Mouse (Mus musculus) liver, embryonic 15.5 days (tissue): ENCODE data around the gene Gm4553. TPM values are rescaled to one million over a fixed set of nuclear protein-coding genes. Genes with fewer than 3 reads are reported as not detected.
"Not testable (repeated sequence)": the region's sequence is repeated elsewhere in the genome, so short reads cannot be mapped to it uniquely, and the experiment has no call there.

Experiments
- ATAC-seq: fragments of 200-750 bp; cut with Nextera tagmentation; 2 replicates; pipeline ENCODE4 v1.8.0; 2017; ENCODE audit warnings: moderate number of reproducible peaks, mild to moderate bottlenecking, moderate library complexity; ENCODE audit not compliant: insufficient read depth
- H3K27ac ChIP-seq: fragments of 300-500 bp; sonication (generic); replicated peaks from 2 replicates; pipeline ENCODE4 v1.5.1; 2015; ENCODE audit warnings: mild to moderate bottlenecking, inconsistent platforms
- H3K27me3 ChIP-seq: fragments of 300-500 bp; sonication (generic); 2 replicates; pipeline ENCODE4 v1.6.1; 2015; ENCODE audit warnings: mild to moderate bottlenecking, inconsistent platforms
- H3K36me3 ChIP-seq: fragments of 300-500 bp; sonication (generic); replicated peaks from 2 replicates; pipeline ENCODE4 v1.6.1; 2015; ENCODE audit warnings: moderate library complexity, mild to moderate bottlenecking, inconsistent platforms
- H3K4me1 ChIP-seq: fragments of 300-500 bp; sonication (generic); replicated peaks from 2 replicates; pipeline ENCODE4 v1.6.1; 2015; ENCODE audit warnings: inconsistent platforms
- H3K4me2 ChIP-seq: fragments of 300-500 bp; sonication (generic); 2 replicates; pipeline ENCODE4 v1.6.1; 2015; ENCODE audit warnings: moderate library complexity, mild to moderate bottlenecking, inconsistent platforms
- H3K4me3 ChIP-seq: fragments of 300-500 bp; sonication (generic); replicated peaks from 2 replicates; pipeline ENCODE4 v1.5.1; 2015; ENCODE audit warnings: mild to moderate bottlenecking, inconsistent platforms
- H3K9ac ChIP-seq: fragments of 300-500 bp; sonication (generic); 2 replicates; pipeline ENCODE4 v1.6.1; 2015; ENCODE audit warnings: moderate library complexity, mild to moderate bottlenecking, inconsistent platforms
- H3K9me3 ChIP-seq: fragments of 300-500 bp; sonication (generic); replicated peaks from 2 replicates; pipeline ENCODE4 v1.6.1; 2016; ENCODE audit warnings: inconsistent platforms
- WGBS: fragments of 180-500 bp; shearing (Covaris S2); methylation state at CpG from one replicate; pipeline ENCODE4 v1.1.7; 2015; ENCODE audit warnings: mixed read lengths; ENCODE audit not compliant: insufficient replicate concordance; 5-methylcytosine and 5-hydroxymethylcytosine counted together
- polyA plus RNA-seq: library from polyadenylated mRNA; unstranded; fragments of >200 nt; fragmentation: Nextera tagmentation; extraction: Ambion mirVana; gene quantifications from 2 replicates; pipeline ENCODE4 v1.2.1, GENCODE M21; 2015

Gm4553 gene
- polyA plus RNA-seq, 1 experiment from 2014 or later, result not detected

GRCm38 (mm10) chr7:142169836-142170235 is 4.3 kb upstream of the Gm4553 start:
- WGBS, result 35% methylated on average over 3 of the region's 3 CpGs

GRCm38 (mm10) chr7:142159366-142159765 is 6.2 kb downstream of the Gm4553 start:
- Histone ChIP-seq H3K9me3 (no peaks in the 10 kb centered on the region), H3K9ac (no peak overlapping the region), H3K4me1 (no peaks in the 10 kb centered on the region), H3K4me2 (no peak overlapping the region), H3K4me3 (no peak overlapping the region), H3K27me3 (peaks cover 4% of the 10 kb centered on the region; the same call in 1 of the 2 replicates), H3K27ac (no peak overlapping the region), H3K36me3 (no peaks in the 10 kb centered on the region)
- ATAC-seq, result no peak
- WGBS, result 75% methylated on average over 3 of the region's 3 CpGs

More at GRCm38 (mm10) chr7:142169836-142170235, 4.3 kb upstream of the Gm4553 start:
- ATAC-seq, result no peak
- Histone ChIP-seq H3K36me3 (no peaks in the 10 kb centered on the region), H3K27me3 (no peaks in the 10 kb centered on the region), H3K4me3 (no peak overlapping the region), H3K9ac (no peak overlapping the region), H3K9me3 (no peaks in the 10 kb centered on the region), H3K27ac (no peak overlapping the region), H3K4me2 (no peak overlapping the region), H3K4me1 (no peaks in the 10 kb centered on the region)

DNA sequence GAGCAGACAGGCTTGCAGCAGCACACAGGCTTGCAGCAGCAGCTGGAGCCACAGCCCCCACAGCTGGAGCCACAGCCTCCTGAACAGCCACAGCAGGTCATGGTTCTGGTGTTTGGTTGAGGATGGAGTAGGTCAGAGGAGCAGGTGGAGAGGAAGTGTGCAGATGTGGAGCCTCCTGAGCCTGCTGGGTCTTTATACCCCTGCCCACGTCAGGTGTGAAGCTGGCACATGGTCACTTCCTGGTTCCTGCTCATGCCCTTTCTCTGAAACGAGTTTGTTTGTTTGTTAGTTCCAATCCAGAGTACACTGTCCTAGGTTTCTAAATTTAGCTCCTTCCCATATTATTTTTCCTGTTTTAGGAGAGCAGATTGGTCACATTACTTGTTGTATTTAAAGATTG is 8.5 kb downstream of the Gm4553 start, which contains the start of gene Gm29735:
TSS of gene Gm29735 (minus strand) at position 101 of the 400 bp plus-strand sequence.
- H3K4me2 ChIP-seq, H3K27me3 ChIP-seq, H3K9ac ChIP-seq, H3K4me3 ChIP-seq, H3K9me3 ChIP-seq, H3K36me3 ChIP-seq, H3K4me1 ChIP-seq, ATAC-seq, H3K27ac ChIP-seq: not testable (repeated sequence)
- WGBS, result 22% methylated on average over 2 of the region's 2 CpGs

DNA sequence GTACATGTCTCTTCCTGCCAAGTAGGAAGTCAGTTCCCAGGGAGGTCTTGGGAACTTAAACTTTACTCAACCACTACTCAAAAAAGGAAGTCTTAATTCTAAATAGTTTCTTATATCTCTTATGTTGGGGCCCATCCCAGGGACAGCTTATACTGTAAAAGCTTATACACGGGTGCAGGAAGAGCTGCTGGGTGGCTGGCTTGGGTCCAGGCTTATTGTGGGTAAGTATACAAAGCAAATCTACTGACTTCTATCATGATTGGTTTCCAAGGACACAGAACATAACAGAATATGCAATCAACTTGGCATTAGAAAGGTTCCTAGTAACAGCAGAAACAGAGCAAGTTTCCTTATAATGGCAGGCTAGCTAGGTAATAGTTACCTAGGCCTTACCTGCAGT is 10.2 kb downstream of the Gm4553 start:
- H3K36me3 ChIP-seq, result no peaks in the 10 kb centered on the region
- H3K9ac ChIP-seq, result no peak overlapping the region
- H3K27me3 ChIP-seq, result no peaks in the 10 kb centered on the region
- no peak overlapping the region for H3K27ac ChIP-seq
- no peaks in the 10 kb centered on the region for H3K9me3 ChIP-seq
- WGBS, result 37% methylated on average over 1 of the region's 1 CpGs
- no peak overlapping the region for H3K4me2 ChIP-seq
- no peak for ATAC-seq
- H3K4me1 ChIP-seq, result no peaks in the 10 kb centered on the region
- H3K4me3 ChIP-seq, result no peak overlapping the region

GRCm38 (mm10) chr7:142152191-142152590 is 13.3 kb downstream of the Gm4553 start:
- 52% methylated on average over 4 of the region's 4 CpGs for WGBS
- Histone ChIP-seq H3K4me1 (no peaks in the 10 kb centered on the region), H3K9ac (no peak overlapping the region), H3K27ac (no peak overlapping the region), H3K4me3 (no peak overlapping the region), H3K9me3 (no peaks in the 10 kb centered on the region), H3K4me2 (no peak overlapping the region), H3K27me3 (no peaks in the 10 kb centered on the region), H3K36me3 (no peaks in the 10 kb centered on the region)
- no peak for ATAC-seq

GRCm38 (mm10) chr7:142148633-142149032 is 16.9 kb downstream of the Gm4553 start:
- Histone ChIP-seq H3K4me3 (no peak overlapping the region), H3K4me1 (no peaks in the 10 kb centered on the region), H3K27me3 (no peaks in the 10 kb centered on the region), H3K36me3 (no peaks in the 10 kb centered on the region), H3K4me2 (no peak overlapping the region), H3K9ac (no peak overlapping the region), H3K27ac (no peak overlapping the region), H3K9me3 (no peaks in the 10 kb centered on the region)
- ATAC-seq, result no peak

DNA sequence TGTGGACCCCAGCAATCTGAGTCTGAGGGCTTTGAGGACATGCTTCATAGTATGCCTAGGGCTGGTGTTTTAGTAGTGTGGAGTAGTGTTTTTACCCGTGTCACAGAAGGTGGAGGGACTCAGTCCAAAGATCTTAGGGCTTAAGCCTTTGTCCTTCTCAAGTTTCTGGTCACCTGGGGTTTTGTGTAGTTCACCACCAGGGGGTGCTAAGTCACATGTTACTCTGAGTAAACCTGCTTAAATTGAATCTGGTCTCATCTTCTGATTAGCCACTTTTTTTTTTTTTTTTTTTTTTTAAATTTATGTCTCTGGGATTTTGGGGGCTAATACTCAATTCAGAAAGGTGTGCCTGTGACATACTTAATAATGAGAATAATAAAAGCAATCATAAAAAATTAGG is 19.5 kb downstream of the Gm4553 start:
- no peak overlapping the region for H3K27ac ChIP-seq
- H3K4me3 ChIP-seq, result no peak overlapping the region
- no peaks in the 10 kb centered on the region for H3K4me1 ChIP-seq
- 0% methylated on average over 1 of the region's 1 CpGs for WGBS
- H3K9me3 ChIP-seq, result no peaks in the 10 kb centered on the region
- no peak overlapping the region for H3K4me2 ChIP-seq
- ATAC-seq, result no peak
- H3K36me3 ChIP-seq, result no peaks in the 10 kb centered on the region
- H3K9ac ChIP-seq, result no peak overlapping the region
- H3K27me3 ChIP-seq, result no peaks in the 10 kb centered on the region

GRCm38 (mm10) chr7:142145413-142145940 is 20.1 kb downstream of the Gm4553 start:
- no peak for ATAC-seq
- no peaks in the 10 kb centered on the region for H3K27me3 ChIP-seq
- H3K27ac ChIP-seq, result no peak overlapping the region
- H3K4me3 ChIP-seq, result no peak overlapping the region
- no peaks in the 10 kb centered on the region for H3K36me3 ChIP-seq
- no peak overlapping the region for H3K4me2 ChIP-seq
- no peaks in the 10 kb centered on the region for H3K4me1 ChIP-seq
- WGBS, result 26% methylated on average over 4 of the region's 4 CpGs
- no peaks in the 10 kb centered on the region for H3K9me3 ChIP-seq
- no peak overlapping the region for H3K9ac ChIP-seq

DNA sequence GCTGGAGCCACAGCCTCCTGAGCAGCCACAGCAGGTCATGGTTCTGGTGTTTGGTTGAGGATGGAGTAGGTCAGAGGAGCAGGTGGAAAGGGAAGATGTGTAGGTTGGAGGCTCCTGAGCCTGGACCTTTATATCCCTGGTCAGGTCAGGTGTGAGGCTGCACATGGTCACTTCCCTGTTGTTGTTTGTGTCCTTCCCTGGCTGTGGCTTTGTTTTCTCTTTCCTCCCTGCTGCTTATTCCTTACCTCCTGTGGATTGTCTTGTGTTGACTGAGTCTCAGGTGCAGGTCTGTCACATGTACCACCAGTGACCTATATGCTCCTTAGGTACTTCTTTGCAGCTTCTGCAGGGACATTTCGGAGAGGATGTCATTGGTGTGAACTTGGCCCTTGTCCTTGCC is 21.0 kb downstream of the Gm4553 start, which contains the start of gene Gm45337:
TSS of gene Gm45337 (minus strand) at position 101 of the 400 bp plus-strand sequence.
- no peaks in the 10 kb centered on the region for H3K4me1 ChIP-seq
- 43% methylated on average over 1 of the region's 1 CpGs for WGBS
- H3K4me3 ChIP-seq, result no peak within 1 kb of the TSS
- ATAC-seq, result no peak
- H3K36me3 ChIP-seq, result no peaks in the 10 kb centered on the region
- no peak within 1 kb of the TSS for H3K9ac ChIP-seq
- H3K4me2 ChIP-seq, result no peak within 1 kb of the TSS
- H3K27me3 ChIP-seq, result no peaks in the 10 kb centered on the region
- no peak within 1 kb of the TSS for H3K27ac ChIP-seq
- H3K9me3 ChIP-seq, result no peaks in the 10 kb centered on the region

- not testable (repeated sequence) for H3K4me1 ChIP-seq, ATAC-seq, H3K4me2 ChIP-seq, H3K4me3 ChIP-seq, H3K27ac ChIP-seq, H3K9ac ChIP-seq, H3K27me3 ChIP-seq, H3K36me3 ChIP-seq, H3K9me3 ChIP-seq
- 10% methylated on average over 1 of the region's 1 CpGs for WGBS
Observed at GRCm38 (mm10) chr7:142143506-142144010, 22.0 kb downstream of the Gm4553 start.

DNA sequence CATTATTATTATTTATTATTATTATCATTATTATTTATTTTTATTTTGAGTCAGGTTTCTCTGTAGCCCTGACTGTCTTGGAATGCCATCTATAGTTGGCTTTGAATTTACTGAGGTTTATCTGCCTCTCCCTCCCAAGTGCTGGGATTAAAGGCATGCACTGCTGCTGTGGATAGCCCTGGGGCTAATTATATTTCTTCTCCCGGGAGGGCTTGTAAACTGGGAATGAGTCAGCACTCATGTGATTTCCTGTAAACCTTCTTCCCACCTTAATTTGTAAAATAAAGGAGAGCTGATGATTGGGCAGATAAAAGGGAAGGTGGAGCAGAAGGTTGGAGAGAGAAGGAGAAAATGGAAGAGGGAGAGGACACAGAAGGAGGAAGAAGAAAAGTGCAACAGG is 24.8 kb downstream of the Gm4553 start:
- Histone ChIP-seq H3K9ac (no peak overlapping the region), H3K4me1 (no peaks in the 10 kb centered on the region), H3K4me2 (no peak overlapping the region), H3K4me3 (no peak overlapping the region), H3K36me3 (no peaks in the 10 kb centered on the region), H3K27me3 (no peaks in the 10 kb centered on the region), H3K27ac (no peak overlapping the region), H3K9me3 (no peaks in the 10 kb centered on the region)
- ATAC-seq, result no peak
- 8% methylated on average over 1 of the region's 1 CpGs for WGBS

DNA sequence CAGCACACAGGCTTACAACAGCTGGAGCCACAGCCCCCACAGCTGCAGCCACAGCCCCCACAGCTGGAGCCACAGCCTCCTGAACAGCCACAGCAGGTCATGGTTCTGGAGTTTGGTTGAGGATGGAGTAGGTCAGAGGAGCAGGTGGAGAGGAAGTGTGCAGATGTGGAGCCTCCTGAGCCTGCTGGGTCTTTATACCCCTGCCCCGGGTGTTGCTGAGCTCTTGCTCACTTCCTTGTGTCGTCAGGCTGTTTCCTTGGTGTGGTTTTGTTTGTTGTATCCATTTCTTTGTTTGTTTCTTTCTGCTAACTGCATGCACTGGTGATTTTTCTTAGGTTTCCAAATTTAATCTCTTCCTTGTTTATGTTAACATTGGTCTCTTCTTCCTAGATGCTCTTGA is 29.6 kb downstream of the Gm4553 start, which contains the start of gene Gm39115:
TSS of gene Gm39115 (minus strand) at position 101 of the 400 bp plus-strand sequence.
- H3K4me3 ChIP-seq, H3K9me3 ChIP-seq, H3K9ac ChIP-seq, H3K27me3 ChIP-seq, H3K4me2 ChIP-seq, H3K27ac ChIP-seq, H3K4me1 ChIP-seq, H3K36me3 ChIP-seq, ATAC-seq: not testable (repeated sequence)
- WGBS, result 9% methylated on average over 2 of the region's 2 CpGs
